In genomic region chr5:100240876-100241275, GRCm38 (mm10) we compare ENCODE assay signal across 10 mouse cellular contexts.
DNase-seq lines count a peak whose midpoint lies in the region; TF ChIP-seq lines count a peak whose summit lies in the region.
"Had no signal": no experiment of that assay in that cellular context is flagged by ENCODE, and none has a peak within 500 bp of the region (broad histone marks: within the 10 kb centered on the region; RNA-seq: fewer than 3 reads in every experiment).

No protein-coding gene starts in this region.

- no peak overlapping the region for H3K4me3 ChIP-seq in cortical plate, adult 2 months (ENCODE audit: insufficient read depth, low read length)
- H3K4me3 ChIP-seq: erythroblast, embryonic 14.5 days; neural tube, embryonic 12.5 days had no signal

- H3K4me1 ChIP-seq in cortical plate, adult 2 months (ENCODE audit: control insufficient read depth, insufficient read depth, low read length): 0 out of 2 replicates have a peak, but pooled peaks cover 1% of the 10 kb centered on the region
- H3K4me1 ChIP-seq: neural tube, embryonic 12.5 days had no signal

- no peak overlapping the region for H3K27ac ChIP-seq in cortical plate, adult 2 months (ENCODE audit: insufficient read depth, low read length)
- H3K27ac ChIP-seq: neural tube, embryonic 12.5 days had no signal

- TF ChIP-seq CTCF in cortical plate, adult 2 months (IDR thresholded peaks at IDR 0.05; ENCODE audit: extremely low read depth, insufficient read depth, low read length): peak; percentile 60

- DNase-seq in adrenal gland, adult 18-20 months (ENCODE audit: low spot score in 2 of 2): peak; percentile 35 to 45
- no peak for DNase-seq in adrenal gland, adult 8-10 months
- DNase-seq in layer of hippocampus, adult 11-12 months (ENCODE audit: low spot score): peak; percentile 79
- no peak for DNase-seq in layer of hippocampus, adult 9-10 months (ENCODE audit: low spot score)
- peak; percentile 28 for DNase-seq in Muller cell, postnatal 12 days (ENCODE audit: inconsistent ontology term)
- peak; percentile 48 to 72 for DNase-seq in left cerebral cortex, adult 18-20 months (ENCODE audit: low spot score in 2 of 2)
- DNase-seq in right cerebral cortex, postnatal 4 days: peak; percentile 57

- no peak for TF ChIP-seq POLR2A in cortical plate, adult 2 months (IDR thresholded peaks at IDR 0.05; ENCODE audit: extremely low read depth, insufficient read depth, low read length)

Comparison
In these comparisons a context has a peak if more than half of its experiments do, and no peak if none do; other contexts are left out.
1. DNase-seq: peak in adrenal gland, adult 18-20 months (2 of 2), layer of hippocampus, adult 11-12 months (single experiment), Muller cell, postnatal 12 days (single experiment), left cerebral cortex, adult 18-20 months (2 of 2) and right cerebral cortex, postnatal 4 days (single experiment); none in adrenal gland, adult 8-10 months (single experiment) and layer of hippocampus, adult 9-10 months (single experiment).